Mouse (Mus musculus) cerebellum, adult 2 months (tissue): ENCODE measurements around the gene Orm2. TPM values are rescaled to one million over a fixed set of nuclear protein-coding genes. Genes with fewer than 3 reads are reported as not detected.
"Not testable (repeated sequence)": the region's sequence is repeated elsewhere in the genome, so short reads cannot be mapped to it uniquely, and the experiment has no call there.

ENCODE experiments used
- DNase-seq, 2 experiments: peaks; one replicate each; pipeline ENCODE4 v3.0.0; 2021
- H3K27ac ChIP-seq: fragments of 200-500 bp; 2 replicates; pipeline ENCODE4 v1.5.1; 2012; ENCODE audit warnings: low read length, control low read depth, inconsistent platforms; ENCODE audit not compliant: insufficient read depth
- H3K27me3 ChIP-seq: fragments of 200-500 bp; 2 replicates; pipeline ENCODE4 v1.6.1; 2012; ENCODE audit warnings: inconsistent platforms, mild to moderate bottlenecking, low read length, moderate library complexity; ENCODE audit not compliant: control insufficient read depth, insufficient read depth
- H3K4me1 ChIP-seq: fragments of 200-500 bp; 2 replicates; pipeline ENCODE4 v1.6.1; 2011; ENCODE audit warnings: low read length; ENCODE audit not compliant: control insufficient read depth, insufficient read depth
- H3K4me3 ChIP-seq: fragments of 200-500 bp; replicated peaks from 2 replicates; pipeline ENCODE3; 2011; ENCODE audit warnings: mild to moderate bottlenecking, low read depth, low read length, control low read depth; ENCODE audit not compliant: insufficient read depth
- CTCF ChIP-seq: fragments of 200-500 bp; IDR thresholded peaks from 2 replicates; pipeline ENCODE4 v1.5.1; 2011; ENCODE audit warnings: low read depth, mild to moderate bottlenecking, control low read depth, low read length, moderate library complexity, borderline replicate concordance; ENCODE audit not compliant: insufficient read depth
- POLR2A ChIP-seq: fragments of 200-500 bp; IDR thresholded peaks from 2 replicates; pipeline ENCODE4 v1.6.1; 2011; ENCODE audit warnings: low read length, control low read depth, borderline replicate concordance; ENCODE audit not compliant: insufficient read depth
- WGBS: fragments of 180-500 bp; shearing (Covaris S2); methylation state at CpG from one replicate; pipeline ENCODE4 v1.1.7; 2018; 5-methylcytosine and 5-hydroxymethylcytosine counted together
- polyA plus RNA-seq: library from polyadenylated mRNA; depleted of rRNA; stranded (reverse); fragments of >200 nt; gene quantifications from 2 replicates; pipeline ENCODE4 v1.2.3, GENCODE M21; 2012; rRNA removed

The Orm2 gene
- polyA plus RNA-seq: not detected in 2 replicates

DNA sequence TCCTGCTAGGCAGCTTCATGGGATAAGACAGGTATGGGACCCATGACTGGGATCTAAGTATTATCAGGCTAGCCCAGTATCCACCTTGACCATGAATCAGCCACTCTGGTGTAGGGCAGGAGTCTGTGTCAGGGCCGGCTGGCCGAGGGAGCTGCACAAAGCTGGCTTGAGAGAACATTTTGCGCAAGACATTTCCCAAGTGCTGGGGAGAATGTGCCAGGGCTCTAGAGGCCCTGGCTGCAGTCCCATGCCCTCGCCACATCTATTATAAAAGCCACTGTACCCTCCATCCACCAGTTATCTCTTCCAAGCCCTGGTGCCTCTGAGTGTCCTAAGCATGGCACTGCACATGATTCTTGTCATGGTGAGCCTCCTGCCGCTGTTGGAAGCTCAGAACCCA is at the start of gene Orm2:
Gene Orm2, plus strand, starts transcription at position 300 of the 400 bp plus-strand sequence.
- DNase-seq: no peak
- Histone ChIP-seq H3K4me3 (no peak within 1 kb of the TSS), H3K27me3 (no peaks in the 10 kb centered on the region), H3K27ac (no peak within 1 kb of the TSS), H3K4me1 (no peaks in the 10 kb centered on the region)
- TF ChIP-seq POLR2A (no peak), CTCF (no peak)
- WGBS: 38% methylated on average over 5 of the region's 5 CpGs

DNA sequence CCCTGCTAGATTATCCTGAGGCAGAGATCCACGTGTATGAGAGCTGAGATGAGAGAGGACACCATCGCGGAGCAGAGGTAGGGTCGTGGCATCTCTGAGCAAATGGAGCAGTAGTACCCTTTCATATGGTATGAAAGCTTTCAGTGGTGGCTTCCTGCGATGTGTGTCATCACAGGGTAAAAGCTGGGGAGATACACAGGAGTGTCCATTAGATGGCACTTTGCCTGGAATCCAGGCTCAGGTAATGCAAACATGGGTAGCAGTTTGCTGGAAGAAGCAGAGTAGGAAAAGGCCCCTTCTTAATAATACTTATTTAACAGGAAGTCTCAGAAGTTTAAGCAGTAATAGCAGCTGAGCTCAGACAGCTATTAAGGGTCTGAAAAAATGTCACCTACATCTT is 48.2 kb upstream of the Orm2 start:
- WGBS: 90% methylated on average over 5 of the region's 5 CpGs
- DNase-seq: peak in 1 of 2 experiments; percentile 3
- peaks cover 11% of the 10 kb centered on the region for H3K4me1 ChIP-seq
- H3K4me3 ChIP-seq: no peak overlapping the region
- no peaks in the 10 kb centered on the region for H3K27me3 ChIP-seq
- no peak overlapping the region for H3K27ac ChIP-seq
- TF ChIP-seq POLR2A (no peak), CTCF (no peak)

DNA sequence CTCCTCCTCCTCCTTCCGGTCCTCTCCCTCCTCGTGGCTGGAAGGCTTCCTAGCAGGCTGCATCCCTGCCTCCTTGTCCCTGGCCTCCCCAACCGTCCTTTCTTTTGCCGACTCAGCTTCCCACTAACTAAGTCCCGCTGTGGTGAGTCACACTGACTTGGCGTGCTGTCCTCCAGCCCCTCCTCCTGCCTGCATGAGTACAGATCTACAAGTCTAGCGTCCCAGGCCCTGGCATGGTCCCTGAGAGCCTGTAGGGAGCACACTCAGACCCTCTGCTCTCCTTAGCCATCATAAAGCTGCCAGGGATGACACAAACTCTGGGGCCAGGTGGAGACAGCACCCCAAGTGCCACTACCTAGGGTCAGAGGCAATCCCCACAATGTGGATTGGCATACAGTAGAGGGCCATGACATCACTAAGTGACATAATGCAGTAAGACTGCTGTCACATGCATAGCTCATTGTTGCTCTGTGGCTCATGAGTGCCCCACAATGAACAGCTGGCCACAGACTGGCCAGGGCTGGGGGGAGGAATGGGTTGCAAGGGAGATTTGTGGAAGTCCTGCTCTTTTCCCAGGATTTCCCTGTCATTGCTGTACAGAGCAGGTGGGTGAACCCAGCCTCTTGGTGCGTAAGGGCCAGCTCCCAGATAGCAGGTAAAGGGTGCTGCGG is 46.0 kb upstream of the Orm2 start:
- TF ChIP-seq POLR2A: no peak
- TF ChIP-seq CTCF: no peak
- H3K27me3 ChIP-seq: no peaks in the 10 kb centered on the region
- H3K4me3 ChIP-seq: no peak overlapping the region
- WGBS: 36% methylated on average over 9 of the region's 9 CpGs
- DNase-seq: peak; percentile 28 to 45
- H3K4me1 ChIP-seq: peaks cover 5% of the 10 kb centered on the region; the same call in 1 of the 2 replicates
- no peak overlapping the region for H3K27ac ChIP-seq

DNA sequence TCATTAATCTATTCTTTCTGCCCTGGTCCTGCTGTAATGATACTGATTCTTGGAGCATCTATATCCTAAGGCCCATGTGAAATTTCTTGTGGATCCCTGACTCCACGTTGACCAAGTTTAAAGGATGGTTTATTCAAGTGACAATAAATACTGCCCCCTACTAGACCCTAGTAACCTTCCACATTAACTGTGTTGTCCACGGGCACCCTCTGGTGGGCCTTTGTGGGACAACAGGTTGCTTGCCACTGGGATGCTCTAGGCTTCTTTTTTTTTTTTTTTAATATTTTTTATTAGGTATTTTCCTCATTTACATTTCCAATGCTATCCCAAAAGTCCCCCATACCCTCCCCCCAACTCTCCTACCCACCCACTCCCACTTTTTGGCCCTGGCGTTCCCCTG is 42.7 kb upstream of the Orm2 start:
- H3K4me1 ChIP-seq, H3K27me3 ChIP-seq: not testable (repeated sequence)
- 22% methylated on average over 3 of the region's 3 CpGs for WGBS

DNA sequence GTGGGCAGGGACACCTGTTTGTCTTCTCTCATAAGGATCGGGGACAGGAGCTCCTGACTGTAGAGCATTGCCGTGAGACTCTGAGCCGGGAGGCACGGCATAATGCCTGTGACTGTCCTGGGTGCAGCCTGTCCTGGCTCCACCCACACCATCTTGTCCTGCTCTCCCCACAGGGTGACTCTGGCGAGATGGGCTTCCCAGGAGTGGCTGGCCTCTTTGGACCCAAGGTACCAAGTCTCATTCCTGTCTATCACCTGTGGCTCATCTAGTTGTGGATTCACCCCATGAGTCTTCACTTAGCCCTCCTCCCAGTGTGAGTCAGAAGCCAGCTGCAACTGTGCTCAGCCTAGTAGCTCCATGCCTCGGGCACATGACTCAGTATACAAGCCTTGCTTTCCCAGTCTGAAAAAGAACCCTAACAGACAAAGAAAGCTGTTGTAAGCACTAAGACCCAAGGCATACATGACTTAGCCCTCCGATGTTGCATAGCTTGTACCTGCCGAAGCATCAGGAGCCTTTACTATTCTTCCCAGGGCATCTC is 38.9 kb upstream of the Orm2 start:
- TF ChIP-seq CTCF: no peak
- no peak for TF ChIP-seq POLR2A
- no peak for DNase-seq
- H3K27me3 ChIP-seq: no peaks in the 10 kb centered on the region

More for the DNA sequence above, 42.7 kb upstream of the Orm2 start:
- H3K27ac ChIP-seq, H3K4me3 ChIP-seq: not testable (repeated sequence)
- DNase-seq: peak; percentile 47 to 75
- peak; percentile 81 for TF ChIP-seq CTCF

DNA sequence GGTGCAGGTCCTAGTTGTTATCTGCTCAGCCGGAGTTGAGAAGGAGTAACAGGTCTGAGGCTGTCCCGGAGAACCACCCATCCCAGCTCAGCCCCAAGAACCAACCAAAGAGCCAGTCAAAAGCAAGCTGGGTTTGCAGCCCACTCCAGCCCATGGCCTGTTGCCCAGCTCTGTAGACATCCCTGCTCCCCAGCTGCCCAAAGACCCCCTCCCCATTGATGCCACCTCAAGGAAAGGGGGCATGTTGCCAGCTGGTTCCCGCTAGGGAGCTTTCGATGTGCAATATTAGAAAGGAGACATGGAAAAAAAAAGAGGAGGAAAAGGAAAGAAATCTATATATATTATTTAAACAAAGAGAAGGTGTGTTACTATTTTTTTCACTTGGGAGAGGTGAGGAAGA is 28.8 kb upstream of the Orm2 start:
- no peak for DNase-seq
- WGBS: 56% methylated on average over 4 of the region's 4 CpGs
- H3K4me3 ChIP-seq: no peak overlapping the region
- TF ChIP-seq CTCF (no peak), POLR2A (no peak)
- H3K4me1 ChIP-seq: no peaks in the 10 kb centered on the region
- H3K27ac ChIP-seq: no peak overlapping the region
- H3K27me3 ChIP-seq: no peaks in the 10 kb centered on the region

More for the DNA sequence above, 38.9 kb upstream of the Orm2 start:
- Histone ChIP-seq H3K27ac (no peak overlapping the region), H3K4me3 (no peak overlapping the region), H3K4me1 (no peaks in the 10 kb centered on the region)
- 86% methylated on average over 8 of the region's 8 CpGs for WGBS

DNA sequence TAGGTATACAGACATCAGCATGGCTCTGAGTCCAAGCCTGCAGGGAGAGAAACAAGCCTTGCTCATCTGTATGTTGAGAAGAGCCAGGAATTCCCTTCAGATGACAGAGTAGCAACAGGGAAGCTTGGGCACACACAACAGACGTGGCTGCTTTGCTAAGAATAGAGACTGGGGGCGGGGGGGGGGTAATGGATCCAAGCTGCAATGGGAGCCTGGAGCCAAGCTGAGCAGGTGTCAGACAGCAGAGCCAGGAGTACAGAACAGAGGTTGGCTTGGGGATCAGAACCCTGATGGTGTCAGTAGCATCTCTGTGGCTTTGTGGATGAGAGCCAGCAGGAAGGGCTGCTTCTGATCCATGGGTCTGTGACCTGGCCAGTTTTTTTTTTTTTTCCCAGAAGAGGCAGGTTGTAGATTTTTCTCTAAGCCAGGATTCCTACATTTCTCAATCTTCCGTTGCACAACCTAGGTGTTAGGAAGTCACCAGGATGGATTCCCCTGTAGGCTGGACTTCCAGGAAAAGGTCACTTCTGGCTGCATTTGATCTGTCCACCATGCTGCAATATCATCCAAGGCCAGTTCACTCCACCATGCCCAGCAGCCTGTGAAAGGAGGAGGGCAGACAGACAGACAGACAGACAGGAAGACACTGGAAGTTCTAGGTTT is 23.7 kb upstream of the Orm2 start:
- WGBS: 14% methylated on average over 3 of the region's 3 CpGs
- peak in 1 of 2 experiments; percentile 32 for DNase-seq
- no peak overlapping the region for H3K4me3 ChIP-seq
- H3K27ac ChIP-seq: no peak overlapping the region
- H3K27me3 ChIP-seq: no peaks in the 10 kb centered on the region
- no peaks in the 10 kb centered on the region for H3K4me1 ChIP-seq
- TF ChIP-seq POLR2A (no peak), CTCF (no peak)

DNA sequence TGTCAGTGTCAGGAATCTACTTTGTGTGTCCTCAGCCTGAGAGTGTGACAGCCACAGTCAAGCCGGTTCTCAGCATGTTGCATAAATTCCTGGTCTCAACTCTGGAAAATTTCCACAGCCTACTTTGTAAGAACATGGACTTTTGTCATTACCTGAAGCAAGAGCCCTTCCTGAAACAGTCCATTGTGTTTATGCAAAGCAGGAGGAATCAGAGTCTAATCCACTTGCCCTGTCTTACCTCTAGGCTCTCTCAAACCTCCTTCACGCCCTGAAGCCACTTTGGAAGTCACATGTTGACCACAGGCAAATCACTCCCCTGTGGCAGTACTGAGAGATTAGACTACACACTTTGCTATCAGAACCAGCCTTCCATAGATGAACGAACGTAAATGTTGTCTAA is 19.8 kb upstream of the Orm2 start:
- H3K27ac ChIP-seq: no peak overlapping the region
- 81% methylated on average over 4 of the region's 4 CpGs for WGBS
- H3K27me3 ChIP-seq: no peaks in the 10 kb centered on the region
- H3K4me1 ChIP-seq: no peaks in the 10 kb centered on the region
- no peak overlapping the region for H3K4me3 ChIP-seq
- TF ChIP-seq CTCF: no peak
- no peak for TF ChIP-seq POLR2A
- DNase-seq: no peak
